Mouse (Mus musculus) embryonic facial prominence, embryonic 14.5 days (tissue): ENCODE data around the gene Eif2b5. TPM values are rescaled to one million over a fixed set of nuclear protein-coding genes. Genes with fewer than 3 reads are reported as not detected.

Experiments used
- ATAC-seq: fragments of 200-750 bp; cut with Nextera tagmentation; 2 replicates; pipeline ENCODE4 v1.8.0; 2017; ENCODE audit warnings: low read depth, moderate number of reproducible peaks, moderate TSS enrichment
- DNase-seq: peaks from one replicate; pipeline ENCODE4 v3.0.0-alpha.2; 2015; ENCODE audit warnings: low spot score
- H3K27ac ChIP-seq: fragments of 300-500 bp; sonication (generic); replicated peaks from 2 replicates; pipeline ENCODE4 v1.5.1; 2014; ENCODE audit warnings: low read depth, mild to moderate bottlenecking, low read length, moderate library complexity
- H3K27me3 ChIP-seq: fragments of 300-500 bp; sonication (generic); replicated peaks from 2 replicates; pipeline ENCODE4 v1.6.1; 2014; ENCODE audit warnings: low read length; ENCODE audit not compliant: control insufficient read depth, insufficient read depth
- H3K36me3 ChIP-seq: fragments of 300-500 bp; sonication (generic); 2 replicates; pipeline ENCODE4 v1.6.1; 2014; ENCODE audit warnings: low read length, mixed read lengths; ENCODE audit not compliant: control insufficient read depth, insufficient read depth
- H3K4me1 ChIP-seq: fragments of 300-500 bp; sonication (generic); 2 replicates; pipeline ENCODE4 v1.6.1; 2014; ENCODE audit warnings: antibody characterized with exemption, low read length; ENCODE audit not compliant: control insufficient read depth, insufficient read depth
- H3K4me2 ChIP-seq: fragments of 300-500 bp; sonication (generic); 2 replicates; pipeline ENCODE4 v1.6.1; 2014; ENCODE audit warnings: low read depth, mild to moderate bottlenecking, low read length, moderate library complexity, mixed read lengths
- H3K4me3 ChIP-seq: fragments of 300-500 bp; sonication (generic); 2 replicates; pipeline ENCODE4 v1.5.1; 2014; ENCODE audit warnings: low read depth, mild to moderate bottlenecking, low read length
- H3K9ac ChIP-seq: fragments of 300-500 bp; sonication (generic); 2 replicates; pipeline ENCODE4 v1.6.1; 2014; ENCODE audit warnings: low read depth, mild to moderate bottlenecking, low read length, moderate library complexity, mixed read lengths
- H3K9me3 ChIP-seq: fragments of 300-500 bp; sonication (generic); 2 replicates; pipeline ENCODE4 v1.6.1; 2016; ENCODE audit warnings: low read length; ENCODE audit not compliant: control insufficient read depth
- WGBS: fragments of 180-500 bp; shearing (Covaris S2); extraction: QIAGEN DNeasy Blood & Tissue Kit; methylation state at CpG from one replicate; pipeline ENCODE4 v1.1.7; 2014; 5-methylcytosine and 5-hydroxymethylcytosine counted together
- polyA plus RNA-seq: library from polyadenylated mRNA; unstranded; fragments of >200 nt; fragmentation: Nextera tagmentation; extraction: Ambion mirVana; gene quantifications from 2 replicates; pipeline ENCODE4 v1.2.1, GENCODE M21; 2014

Eif2b5 gene
- polyA plus RNA-seq, 1 experiment from 2014 or later = 82.4 TPM

DNA sequence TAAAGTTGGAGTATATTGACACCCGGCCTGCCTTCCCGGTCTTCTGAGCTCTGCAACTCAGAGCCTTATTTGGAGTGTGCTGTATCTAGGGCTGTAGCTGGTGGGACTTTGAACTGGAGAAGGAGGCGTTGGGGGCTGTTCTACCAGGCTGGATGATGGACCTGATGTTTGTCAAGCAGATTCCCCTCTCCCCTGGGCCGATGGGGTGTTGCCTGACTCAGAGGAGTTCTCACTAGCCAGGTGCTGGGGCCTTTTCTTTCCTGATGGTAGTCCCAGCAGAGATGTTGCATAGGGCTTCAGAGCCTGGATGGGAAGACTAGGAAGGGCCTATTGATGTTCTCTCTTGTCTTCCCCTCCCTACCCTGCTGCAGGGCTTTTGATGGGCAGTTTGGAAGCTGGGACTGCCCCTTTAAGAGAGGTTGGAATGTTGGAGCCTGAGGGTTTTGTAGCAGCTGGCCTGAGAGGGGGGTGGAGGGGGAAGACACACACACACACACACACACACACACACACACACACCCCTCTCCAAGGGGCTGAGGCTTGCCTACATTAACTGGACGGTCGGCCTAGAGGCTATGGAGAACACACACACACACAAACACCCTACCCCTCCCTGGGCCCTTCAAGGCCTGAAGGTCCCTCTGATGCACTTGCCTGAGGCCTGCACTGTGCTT is 19.2 kb downstream of the Eif2b5 start:
- H3K27ac ChIP-seq = peak overlapping the region; percentile 92
- H3K4me2 ChIP-seq = peak overlapping the region; percentile 79
- no peaks in the 10 kb centered on the region for H3K9me3 ChIP-seq
- 0% methylated on average over 6 of the region's 6 CpGs for WGBS
- peak; percentile 37 for ATAC-seq
- H3K36me3 ChIP-seq = peaks cover 25% of the 10 kb centered on the region
- H3K4me1 ChIP-seq = peaks cover 11% of the 10 kb centered on the region; the same call in 1 of the 2 replicates
- peak; percentile 80 for DNase-seq
- H3K27me3 ChIP-seq = no peaks in the 10 kb centered on the region
- H3K4me3 ChIP-seq = peak overlapping the region; percentile 98
- peak overlapping the region; percentile 98 for H3K9ac ChIP-seq

DNA sequence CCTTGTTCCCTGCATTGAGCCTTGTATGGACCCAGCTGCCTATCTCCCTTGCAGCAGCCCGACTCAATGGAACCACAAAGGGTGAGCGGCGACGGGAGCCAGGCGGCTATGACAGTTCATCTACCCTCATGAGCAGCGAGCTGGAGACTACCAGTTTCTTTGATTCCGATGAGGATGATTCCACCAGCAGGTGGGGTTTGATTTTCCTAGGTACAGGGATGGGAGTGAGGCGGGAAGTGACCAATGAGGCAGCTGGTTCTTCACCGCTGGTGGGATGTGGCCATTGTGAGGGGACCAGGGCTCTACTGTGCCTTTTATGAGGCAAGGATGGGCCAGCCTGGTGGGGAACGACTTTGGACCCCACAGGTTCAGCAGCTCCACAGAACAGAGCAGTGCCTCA is 25.3 kb downstream of the Eif2b5 start:
- H3K4me3 ChIP-seq = no peak overlapping the region
- H3K9me3 ChIP-seq = no peaks in the 10 kb centered on the region
- H3K36me3 ChIP-seq = peaks cover 84% of the 10 kb centered on the region
- 82% methylated on average over 10 of the region's 10 CpGs for WGBS
- ATAC-seq = no peak
- H3K4me2 ChIP-seq = no peak overlapping the region
- no peak for DNase-seq
- no peak overlapping the region for H3K27ac ChIP-seq
- H3K27me3 ChIP-seq = no peaks in the 10 kb centered on the region
- peaks cover under 1% of the 10 kb centered on the region; the same call in 1 of the 2 replicates for H3K4me1 ChIP-seq
- no peak overlapping the region for H3K9ac ChIP-seq

DNA sequence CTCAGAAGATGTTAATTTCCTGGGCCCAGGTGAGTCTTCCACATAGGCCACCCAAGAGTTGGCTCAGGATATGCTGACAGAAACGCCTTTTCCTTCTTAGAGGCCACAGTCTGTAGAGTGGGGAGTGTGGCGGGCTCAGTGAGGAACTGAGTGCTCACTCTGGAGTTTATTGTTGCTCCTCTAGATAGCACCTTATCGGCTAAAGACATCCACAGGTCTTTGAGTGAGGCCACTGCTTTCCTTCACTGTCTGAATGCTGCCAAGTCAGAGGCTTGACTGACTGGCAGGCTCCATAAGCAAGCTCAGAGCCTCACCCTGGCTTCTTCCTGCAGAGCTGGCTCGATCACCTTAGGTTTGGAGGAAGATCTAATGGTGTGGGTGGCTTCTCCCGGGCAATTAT is 30.2 kb downstream of the Eif2b5 start:
- no peak for ATAC-seq
- no peaks in the 10 kb centered on the region for H3K9me3 ChIP-seq
- H3K27ac ChIP-seq = no peak overlapping the region
- peaks cover 93% of the 10 kb centered on the region for H3K36me3 ChIP-seq
- no peaks in the 10 kb centered on the region for H3K4me1 ChIP-seq
- WGBS = 90% methylated on average over 5 of the region's 5 CpGs
- no peak overlapping the region for H3K4me3 ChIP-seq
- H3K4me2 ChIP-seq = no peak overlapping the region
- H3K27me3 ChIP-seq = no peaks in the 10 kb centered on the region
- DNase-seq = no peak
- H3K9ac ChIP-seq = no peak overlapping the region

DNA sequence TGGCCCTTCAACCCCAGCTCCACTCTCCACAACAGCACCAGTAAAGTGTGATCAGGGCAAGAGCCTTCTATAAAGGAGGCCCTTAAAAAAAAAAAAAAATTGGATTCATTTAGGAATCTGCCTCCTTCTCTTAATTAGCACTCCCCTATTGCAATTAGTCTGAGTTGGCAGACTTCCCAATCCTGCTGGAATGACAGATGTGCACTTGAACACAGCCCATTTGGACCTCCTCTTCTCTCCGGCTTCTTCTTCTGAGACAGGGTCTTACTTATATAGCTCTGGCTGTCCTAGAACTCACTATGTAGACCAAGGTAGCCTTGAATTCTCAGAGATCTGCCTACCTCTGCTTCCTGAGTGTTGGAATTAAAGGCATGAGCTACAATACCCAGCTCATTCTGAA is 30.8 kb downstream of the Eif2b5 start:
- no peak overlapping the region for H3K9ac ChIP-seq
- H3K27ac ChIP-seq = no peak overlapping the region
- no peaks in the 10 kb centered on the region for H3K9me3 ChIP-seq
- WGBS = 64% methylated on average over 1 of the region's 1 CpGs
- H3K4me1 ChIP-seq = no peaks in the 10 kb centered on the region
- peaks cover 87% of the 10 kb centered on the region for H3K36me3 ChIP-seq
- no peak overlapping the region for H3K4me2 ChIP-seq
- H3K27me3 ChIP-seq = no peaks in the 10 kb centered on the region
- no peak overlapping the region for H3K4me3 ChIP-seq
- ATAC-seq (no peak), DNase-seq (no peak)

DNA sequence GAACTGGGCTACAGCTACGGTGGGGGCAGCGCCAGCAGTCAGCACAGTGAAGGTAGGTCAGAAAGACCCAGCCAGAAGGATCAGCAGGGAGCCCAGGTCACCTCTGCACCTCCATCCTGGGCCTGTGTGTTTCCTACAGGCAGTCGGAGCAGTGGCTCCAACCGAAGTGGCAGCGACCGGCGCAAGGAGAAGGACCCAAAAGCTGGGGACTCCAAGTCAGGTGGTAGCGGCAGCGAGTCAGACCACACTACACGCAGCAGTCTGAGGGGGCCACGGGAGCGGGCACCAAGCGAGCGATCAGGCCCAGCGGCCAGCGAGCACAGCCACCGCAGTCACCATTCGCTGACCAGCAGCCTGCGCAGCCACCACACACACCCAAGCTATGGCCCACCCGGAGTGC is 32.3 kb downstream of the Eif2b5 start:
- Histone ChIP-seq H3K36me3 (peaks cover 74% of the 10 kb centered on the region), H3K4me3 (no peak overlapping the region), H3K9me3 (no peaks in the 10 kb centered on the region), H3K27me3 (no peaks in the 10 kb centered on the region), H3K4me2 (no peak overlapping the region), H3K9ac (no peak overlapping the region), H3K27ac (no peak overlapping the region), H3K4me1 (no peaks in the 10 kb centered on the region)
- ATAC-seq = no peak
- 97% methylated on average over 19 of the region's 20 CpGs for WGBS
- DNase-seq = no peak

DNA sequence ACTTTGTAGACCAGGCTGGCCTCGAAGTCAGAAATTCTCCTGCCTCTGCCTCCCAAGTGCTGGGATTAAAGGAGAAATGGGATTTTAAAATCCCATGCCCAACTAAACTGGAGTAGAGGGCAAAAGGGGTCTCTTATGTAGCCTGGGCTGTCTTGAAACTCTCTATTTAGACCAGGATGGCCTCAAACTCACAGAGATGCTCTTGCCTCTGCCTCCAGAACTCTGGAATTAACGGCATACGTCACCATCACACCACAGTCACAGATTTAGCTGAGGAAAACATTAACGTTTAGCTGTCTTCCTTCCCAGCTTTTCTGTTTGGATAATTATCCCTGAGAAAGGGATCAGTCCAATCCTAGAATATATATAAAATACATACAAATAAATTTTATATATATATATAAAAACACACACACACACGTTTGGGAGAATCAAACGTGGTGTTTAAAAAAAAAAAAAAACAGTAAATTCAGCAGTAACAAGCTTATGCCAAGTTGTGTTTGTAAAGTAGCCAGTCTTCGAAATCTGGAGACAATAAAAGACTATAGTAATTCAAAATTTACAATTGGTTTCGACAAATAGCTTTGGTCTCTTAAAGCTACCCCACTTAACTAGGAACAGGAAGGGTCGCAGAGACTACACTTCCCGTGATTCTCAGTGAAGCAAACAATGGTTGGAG is 36.1 kb downstream of the Eif2b5 start:
- ATAC-seq = no peak
- 46% methylated on average over 10 of the region's 10 CpGs for WGBS
- Histone ChIP-seq H3K27me3 (no peaks in the 10 kb centered on the region), H3K4me1 (peaks cover 18% of the 10 kb centered on the region), H3K27ac (no peak overlapping the region), H3K4me3 (peak overlapping the region; percentile 95), H3K36me3 (peaks cover 58% of the 10 kb centered on the region), H3K9ac (no peak overlapping the region), H3K9me3 (no peaks in the 10 kb centered on the region), H3K4me2 (peak overlapping the region; percentile 18; the same call in 1 of the 2 replicates)
- no peak for DNase-seq

DNA sequence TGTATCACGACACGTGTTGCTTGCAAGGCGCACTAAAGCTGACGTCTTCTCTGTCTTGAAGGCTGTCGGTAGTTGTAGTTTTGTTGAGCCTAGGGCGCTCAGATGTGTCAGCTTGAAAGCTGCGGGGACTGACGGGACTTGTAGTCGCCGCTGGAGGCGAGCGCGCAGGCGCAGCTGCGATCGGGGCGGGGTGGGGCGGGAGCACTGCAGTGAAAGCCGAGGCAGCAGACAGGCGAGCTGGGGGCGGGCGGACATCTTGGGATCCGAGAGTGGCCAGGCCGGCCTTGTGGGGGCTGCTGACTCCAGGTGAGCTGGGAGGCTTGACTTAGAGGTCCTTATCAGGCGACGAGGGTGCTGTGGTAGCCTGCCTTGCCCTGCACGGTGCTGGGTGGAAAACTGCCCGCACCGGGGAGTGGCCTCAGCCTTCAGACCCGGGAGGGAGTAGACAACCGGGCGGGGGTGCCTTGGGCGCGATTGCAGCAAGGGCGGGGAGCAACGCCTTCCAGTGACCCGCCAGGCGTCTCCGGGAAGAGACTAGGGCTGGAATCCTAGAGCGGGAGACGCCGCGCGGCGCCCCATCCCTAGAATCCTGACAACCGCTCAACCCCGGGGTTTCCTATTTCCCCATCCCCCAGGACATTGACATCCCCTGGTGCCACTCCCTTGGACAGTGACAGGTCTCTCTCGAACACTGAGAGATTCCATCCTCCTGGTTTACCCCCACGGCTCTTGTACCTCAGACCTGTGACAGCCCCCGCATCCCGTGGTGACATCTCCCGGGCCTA is 36.9 kb downstream of the Eif2b5 start, which contains the start of gene Ap2m1:
Gene Ap2m1 (plus strand): TSS at position 183 of the 785 bp plus-strand sequence.
- Histone ChIP-seq H3K9ac (peak within 1 kb of the TSS; percentile 93), H3K36me3 (peaks cover 60% of the 10 kb centered on the region), H3K27ac (peak within 1 kb of the TSS; percentile 79), H3K4me1 (peaks cover 18% of the 10 kb centered on the region), H3K4me2 (peak within 1 kb of the TSS; percentile 86), H3K27me3 (no peaks in the 10 kb centered on the region), H3K9me3 (no peaks in the 10 kb centered on the region), H3K4me3 (peak within 1 kb of the TSS; percentile 95)
- DNase-seq (peak; percentile 100), ATAC-seq (peak; percentile 99)
- under 1% methylated on average over 38 of the region's 52 CpGs for WGBS

DNA sequence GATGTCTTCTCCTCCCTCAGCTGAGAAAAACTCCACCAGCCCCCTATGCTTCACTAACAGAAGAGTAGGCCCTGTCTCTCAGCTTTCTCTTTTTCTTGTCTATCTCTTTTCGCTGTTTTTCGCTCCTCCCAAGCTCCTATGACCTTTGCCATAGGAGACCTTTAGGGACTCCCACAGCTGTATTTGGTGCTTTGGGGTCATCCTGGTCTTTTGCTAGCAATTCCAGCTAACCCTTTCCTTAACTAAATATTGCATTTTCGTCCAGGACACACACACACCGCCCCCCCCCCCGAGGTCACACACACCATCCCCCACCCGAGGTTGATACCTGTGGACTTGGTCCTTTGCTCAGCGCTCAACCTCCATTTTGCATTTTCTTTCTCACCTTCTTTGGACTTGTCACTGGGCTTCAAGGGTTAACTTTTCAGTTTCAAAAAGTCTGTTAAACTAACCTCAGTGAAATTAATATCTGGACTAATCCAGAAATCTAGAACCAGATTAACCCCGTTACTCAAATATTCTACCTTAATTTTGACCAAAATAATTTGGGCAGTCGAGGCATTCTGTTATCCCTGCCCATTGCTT is 37.6 kb downstream of the Eif2b5 start:
- ATAC-seq (no peak), DNase-seq (no peak)
- H3K9me3 ChIP-seq = no peaks in the 10 kb centered on the region
- 29% methylated on average over 9 of the region's 9 CpGs for WGBS
- H3K4me3 ChIP-seq = peak overlapping the region; percentile 95
- peak overlapping the region; percentile 93 for H3K9ac ChIP-seq
- peak overlapping the region; percentile 86 for H3K4me2 ChIP-seq
- no peaks in the 10 kb centered on the region for H3K27me3 ChIP-seq
- H3K4me1 ChIP-seq = peaks cover 18% of the 10 kb centered on the region
- peaks cover 60% of the 10 kb centered on the region for H3K36me3 ChIP-seq
- peak overlapping the region; percentile 79; the same call in 1 of the 2 replicates for H3K27ac ChIP-seq
